Mouse (Mus musculus): ENCODE measurements around the gene Tmprss7. TPM values are rescaled to one million over a fixed set of nuclear protein-coding genes. Genes with fewer than 3 reads are reported as not detected.
A peak's percentile ranks its signal among the peaks of the same experiment; 100 is the strongest.

The Tmprss7 gene
- total RNA-seq, 2 experiments from 2014 or later = not detected

GRCm38 (mm10) chr16:45690178-45690577, 3.3 kb downstream of the Tmprss7 start:
- intact Hi-C loops (cut with DNase I) = no loop called here
- DNase-seq = no peak

DNA sequence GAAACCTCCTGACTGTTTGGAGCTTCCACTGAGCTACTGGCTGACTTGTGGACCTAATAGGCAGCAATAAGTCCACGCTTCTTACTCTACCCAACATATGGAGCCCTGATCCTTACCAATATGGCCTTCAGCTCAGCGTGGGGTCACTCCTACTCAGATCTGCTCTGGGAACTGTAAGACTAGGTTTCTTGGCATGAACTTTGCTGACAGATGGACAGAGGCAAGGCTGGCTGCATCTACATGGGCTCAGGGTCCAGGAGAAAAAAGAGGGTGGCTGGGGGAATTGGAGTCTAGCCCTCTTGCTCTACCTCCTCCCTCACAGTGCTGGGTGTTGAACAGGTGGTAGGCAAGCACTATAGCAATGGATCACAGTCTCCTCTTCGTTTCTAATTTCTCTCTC, 6.6 kb downstream of the Tmprss7 start:
- intact Hi-C loops (cut with DNase I) = no loop called here
- no peak for DNase-seq

DNA sequence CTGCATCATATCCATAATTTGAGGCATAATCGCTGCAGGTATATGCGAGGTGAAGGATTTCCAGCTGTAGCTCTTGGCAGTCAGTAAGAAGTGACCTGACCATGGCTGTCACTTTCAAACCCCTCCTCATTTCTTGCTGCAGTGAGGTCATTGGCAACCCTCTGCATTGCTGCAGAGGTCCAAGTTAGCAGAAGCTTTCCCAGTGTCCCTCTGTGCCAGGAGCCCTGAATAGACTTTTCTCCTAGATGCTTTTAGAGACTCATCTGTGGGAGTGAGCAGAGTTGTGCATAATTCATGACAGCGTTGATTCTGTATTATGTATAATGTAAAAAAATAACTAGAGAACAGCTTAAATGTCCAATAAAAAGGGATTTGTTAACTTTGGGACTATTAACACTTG, 8.2 kb downstream of the Tmprss7 start:
- DNase-seq = no peak
- intact Hi-C loops (cut with DNase I) = loop anchor here (1.0 to 2.0 kb wide), 2 partner anchors 282 to 337 kb away; no protein-coding TSS in a partner anchor

DNA sequence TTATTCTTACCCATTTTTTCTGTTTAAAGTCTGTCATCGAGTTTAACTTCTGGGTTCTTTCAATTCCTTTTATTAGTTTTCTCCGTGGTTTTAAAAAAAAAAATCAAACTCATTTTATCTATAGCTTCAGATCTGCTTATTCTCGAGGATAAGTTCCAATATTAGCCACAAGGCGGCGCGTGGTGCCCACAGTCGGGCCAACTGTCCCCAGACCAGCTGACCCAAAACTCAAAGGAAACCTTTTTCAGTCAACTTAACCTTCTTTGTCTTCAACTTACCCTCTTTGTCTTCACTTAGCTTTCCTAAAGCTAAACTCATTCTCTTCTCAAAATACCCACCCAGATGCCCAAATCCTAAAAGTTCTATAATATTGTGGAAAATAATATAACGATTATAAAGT, 8.6 kb downstream of the Tmprss7 start:
- intact Hi-C loops (cut with DNase I) = loop anchor here (1.0 to 2.0 kb wide), 2 partner anchors 282 to 337 kb away; no protein-coding TSS in a partner anchor
- DNase-seq = peak; percentile 69 to 82

DNA sequence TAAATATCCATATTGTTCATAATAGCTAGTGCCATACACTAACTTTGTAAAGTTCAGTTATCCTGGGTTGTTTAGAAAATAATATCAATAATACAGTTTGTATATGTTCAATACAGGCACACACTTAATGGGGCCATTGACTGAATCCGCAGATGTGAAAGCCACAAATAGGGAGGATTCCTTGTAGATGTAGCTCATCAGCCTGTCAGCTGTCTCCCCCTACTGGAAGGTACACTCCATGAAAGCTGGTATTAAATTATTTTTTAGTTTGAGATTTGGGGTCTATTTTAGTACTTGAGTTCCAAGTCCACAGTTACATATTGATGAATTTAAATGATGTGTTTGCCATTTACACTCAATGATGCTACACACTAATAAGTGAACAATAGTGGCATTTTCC, 17.0 kb downstream of the Tmprss7 start:
- intact Hi-C loops (cut with DNase I) = no loop called here
- no peak for DNase-seq

GRCm38 (mm10) chr16:45670005-45670404, 23.5 kb downstream of the Tmprss7 start:
- no peak for DNase-seq
- intact Hi-C loops (cut with DNase I) = no loop called here

DNA sequence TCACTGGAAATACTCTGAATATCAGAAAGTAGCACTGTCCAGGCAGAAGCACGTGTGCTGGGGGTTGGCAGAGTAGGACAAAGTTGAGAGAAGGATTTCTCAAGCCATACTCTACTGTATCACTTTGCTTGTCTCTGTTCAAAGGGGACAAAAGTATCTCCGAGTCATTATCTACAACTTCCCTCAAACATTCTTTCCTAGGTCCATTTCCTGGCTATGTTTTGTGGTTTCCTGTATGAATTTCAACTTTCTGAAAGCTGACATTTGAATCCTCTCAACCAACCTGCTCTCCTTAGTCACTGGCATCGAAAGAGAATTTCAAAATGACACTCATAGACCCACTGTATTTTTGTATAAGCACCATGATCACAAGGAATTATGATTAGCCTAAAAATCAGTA, 25.3 kb downstream of the Tmprss7 start:
- no peak for DNase-seq

DNA sequence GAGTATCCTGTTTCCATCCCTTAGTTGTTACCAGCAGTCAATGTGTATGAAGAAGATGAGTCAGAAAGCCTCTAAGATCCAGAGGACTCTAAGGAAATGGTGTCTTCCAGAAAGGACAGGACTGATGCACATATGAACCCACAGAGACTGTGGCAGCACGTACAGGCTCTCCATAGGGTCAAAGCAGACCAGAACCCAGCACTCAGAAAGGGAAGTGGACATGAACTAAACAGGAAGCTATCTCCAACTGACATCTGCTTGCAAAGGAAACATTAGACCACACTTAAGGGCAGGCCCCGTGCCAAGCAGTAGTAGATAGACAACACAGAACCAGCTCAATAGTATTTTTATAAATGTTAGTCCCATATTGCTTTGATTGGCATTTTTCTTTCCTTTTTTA, 27.3 kb downstream of the Tmprss7 start:
- DNase-seq = no peak
- intact Hi-C loops (cut with DNase I) = no loop called here

More for the DNA sequence above, 25.3 kb downstream of the Tmprss7 start:
- intact Hi-C loops (cut with DNase I) = no loop called here

DNA sequence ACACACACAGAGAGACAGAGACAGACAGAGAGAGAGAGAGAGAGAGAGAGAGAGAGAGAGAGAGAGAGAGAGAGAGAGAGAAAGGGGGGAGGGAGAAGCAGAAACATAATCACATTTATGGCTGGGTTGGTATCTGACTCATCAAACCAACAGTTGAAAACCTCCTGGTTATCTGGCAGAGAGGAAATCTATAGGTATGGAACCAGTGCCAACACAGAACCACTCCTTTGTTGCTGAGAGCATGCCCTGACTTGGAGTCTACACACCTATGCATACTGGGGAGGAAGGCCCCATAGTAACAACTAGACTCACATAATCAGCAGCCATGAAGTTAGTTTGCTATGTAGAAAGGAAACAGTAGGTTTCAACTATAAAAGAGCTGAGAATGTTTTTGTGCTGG, 31.1 kb downstream of the Tmprss7 start:
- intact Hi-C loops (cut with DNase I) = no loop called here
- DNase-seq = no peak

DNA sequence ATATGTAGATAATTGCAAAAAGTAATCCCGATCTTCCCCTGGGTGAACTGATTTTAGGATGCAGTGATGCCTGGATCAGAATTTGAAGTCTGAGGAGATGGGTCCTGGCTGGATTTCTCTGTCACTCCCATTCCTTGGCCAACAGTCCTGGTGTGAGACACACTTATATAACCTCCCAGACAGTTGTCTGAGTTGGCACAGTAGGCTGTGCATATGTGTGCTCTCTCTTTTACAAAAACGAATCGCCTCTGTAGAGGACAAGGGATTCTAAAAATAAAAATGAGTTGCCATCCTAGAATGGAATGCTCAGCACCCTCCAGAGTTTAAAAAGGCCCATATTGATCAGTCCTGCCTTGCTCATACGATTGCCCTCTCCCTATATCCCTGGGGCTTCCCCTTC, 33.9 kb downstream of the Tmprss7 start:
- intact Hi-C loops (cut with DNase I) = no loop called here
- no peak for DNase-seq

DNA sequence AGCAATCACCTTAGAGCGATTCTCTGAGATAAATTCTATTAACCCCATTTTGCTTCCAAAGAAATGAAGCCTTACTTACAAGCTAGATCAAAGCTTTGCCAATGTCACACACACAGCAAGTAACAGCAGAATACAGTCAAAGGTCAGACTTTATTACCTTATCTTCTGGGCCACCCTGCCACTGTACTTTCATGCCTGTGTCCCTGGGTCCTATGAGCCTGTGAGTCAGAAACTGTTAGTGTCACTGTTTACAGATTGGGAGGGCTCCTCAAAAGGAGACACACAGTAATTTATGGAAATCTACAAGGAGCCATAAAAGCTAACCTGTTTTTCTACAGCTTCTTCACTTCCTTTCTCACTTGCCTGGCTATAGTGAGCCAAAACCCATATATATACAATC, 35.2 kb downstream of the Tmprss7 start:
- no peak for DNase-seq
- intact Hi-C loops (cut with DNase I) = no loop called here

DNA sequence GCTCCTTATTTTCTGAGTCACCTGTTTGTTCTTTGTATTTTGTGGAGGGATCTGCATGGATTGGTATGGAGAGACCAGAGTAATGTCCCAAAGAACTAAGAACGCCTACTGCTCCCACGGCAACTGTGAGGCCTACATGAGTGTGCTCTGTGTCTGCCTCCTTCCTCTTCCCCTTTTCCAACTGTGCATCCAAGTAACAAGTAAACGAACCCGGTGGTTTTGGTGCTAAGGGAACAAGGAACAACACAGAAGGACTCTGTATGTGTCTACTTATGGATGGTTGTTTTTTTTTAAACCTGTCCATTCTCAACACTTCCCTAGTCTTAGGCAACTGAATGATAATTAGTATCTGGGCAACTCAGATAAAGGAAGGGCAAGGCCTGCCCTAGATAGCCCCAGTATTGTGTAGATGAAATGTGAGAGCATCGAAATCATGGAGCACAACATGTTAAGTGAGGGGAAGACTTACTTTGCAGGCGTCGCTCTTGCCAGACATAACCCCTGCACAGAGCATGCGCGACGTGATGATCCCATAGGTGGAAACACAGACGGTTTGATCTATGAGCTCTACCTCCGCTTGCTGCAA, 35.8 kb downstream of the Tmprss7 start:
- DNase-seq = no peak
- intact Hi-C loops (cut with DNase I) = no loop called here

GRCm38 (mm10) chr16:45654465-45654864, 39.0 kb downstream of the Tmprss7 start:
- intact Hi-C loops (cut with DNase I) = no loop called here
- DNase-seq = no peak

- no peak for DNase-seq
- intact Hi-C loops (cut with DNase I) = no loop called here
Measured at GRCm38 (mm10) chr16:45653934-45654332, 39.5 kb downstream of the Tmprss7 start, which contains the start of gene BC016579. Gene BC016579 (minus strand): TSS chr16:45654068.

DNA sequence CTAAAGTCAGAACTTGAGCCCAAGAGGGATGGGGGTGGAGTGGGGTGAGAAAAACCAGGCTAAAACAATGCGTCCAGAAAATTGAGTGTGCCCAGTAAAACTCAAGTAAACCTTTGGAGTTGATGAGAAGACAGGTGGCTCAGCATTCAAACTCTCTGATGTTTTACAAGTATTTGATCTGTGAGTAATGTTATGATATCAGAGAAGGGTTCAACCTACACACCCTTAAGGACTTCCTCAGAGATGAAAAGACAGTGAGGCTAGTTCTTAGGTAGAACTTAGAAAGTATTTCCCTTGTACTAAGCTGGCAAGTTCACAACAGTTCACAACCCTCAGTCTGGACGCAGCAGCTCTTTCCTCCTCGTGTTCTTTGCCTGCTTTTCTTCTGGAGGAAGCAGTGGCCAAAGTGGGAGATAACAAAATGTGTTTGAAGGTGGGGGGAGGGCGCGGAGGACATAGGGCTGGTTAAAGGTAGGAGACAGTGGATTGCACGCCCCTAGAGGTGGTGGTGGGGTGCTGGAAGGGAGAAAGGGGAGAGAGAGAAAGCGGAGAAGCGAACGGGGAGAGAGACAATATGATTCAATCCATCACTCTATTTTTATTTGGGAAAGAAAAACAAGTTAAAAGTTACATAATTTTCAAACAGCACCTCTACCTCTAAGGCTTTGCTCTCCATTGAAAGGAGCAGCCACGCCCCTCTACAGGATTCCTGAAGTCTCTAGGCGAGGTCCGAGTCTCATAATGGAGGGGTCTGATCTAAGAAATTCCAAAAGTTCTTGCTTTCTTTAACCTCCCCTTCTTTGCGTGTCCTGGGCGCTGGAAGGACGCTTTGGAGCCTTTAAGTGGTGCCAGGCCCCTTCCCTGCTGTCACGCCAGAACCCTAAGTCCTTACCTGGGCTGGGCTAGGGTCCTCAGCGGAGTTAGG, 40.2 kb downstream of the Tmprss7 start:
- intact Hi-C loops (cut with DNase I) = no loop called here
- DNase-seq = no peak

DNA sequence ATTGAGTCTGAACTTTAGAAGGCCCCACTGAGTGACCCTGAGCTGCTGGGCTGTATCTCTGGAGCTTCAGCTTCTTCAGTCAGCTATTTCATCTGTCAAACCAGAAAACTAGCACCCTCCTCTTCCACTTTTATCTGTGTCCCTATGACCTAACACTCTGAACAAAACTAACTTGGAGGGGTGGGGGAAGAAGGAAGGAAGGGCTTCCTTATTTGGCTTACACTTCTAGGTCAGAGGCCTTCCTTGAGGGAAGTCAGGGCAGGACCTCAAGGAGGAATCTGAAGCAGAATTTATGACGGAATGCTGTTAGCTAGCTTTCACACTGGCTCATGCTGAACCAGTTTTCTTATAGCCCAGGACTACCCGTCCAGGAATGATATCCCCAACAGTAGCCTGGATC, 42.0 kb downstream of the Tmprss7 start:
- intact Hi-C loops (cut with DNase I) = no loop called here
- DNase-seq = no peak

DNA sequence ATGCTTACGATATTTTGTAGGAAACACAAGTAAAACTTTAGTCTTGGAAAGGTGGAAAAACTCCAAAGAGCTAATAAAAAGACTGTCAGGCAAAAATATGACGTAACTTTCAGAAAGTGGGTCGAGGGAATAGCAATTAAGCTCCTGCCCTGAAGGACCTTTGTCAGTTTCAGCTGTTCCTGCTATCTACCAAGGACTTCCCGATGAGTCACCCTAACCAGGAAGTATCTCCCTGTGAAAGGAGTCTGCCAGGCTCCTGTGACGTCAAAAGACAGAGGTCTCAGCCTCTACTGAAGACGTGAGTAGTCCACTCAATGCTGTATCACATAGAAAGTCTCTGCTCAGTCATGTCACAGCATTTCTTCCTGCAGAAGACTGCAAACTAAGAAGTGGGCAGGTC, 49.1 kb downstream of the Tmprss7 start:
- peak in 1 of 2 experiments; percentile 17 for DNase-seq
- intact Hi-C loops (cut with DNase I) = no loop called here

DNA sequence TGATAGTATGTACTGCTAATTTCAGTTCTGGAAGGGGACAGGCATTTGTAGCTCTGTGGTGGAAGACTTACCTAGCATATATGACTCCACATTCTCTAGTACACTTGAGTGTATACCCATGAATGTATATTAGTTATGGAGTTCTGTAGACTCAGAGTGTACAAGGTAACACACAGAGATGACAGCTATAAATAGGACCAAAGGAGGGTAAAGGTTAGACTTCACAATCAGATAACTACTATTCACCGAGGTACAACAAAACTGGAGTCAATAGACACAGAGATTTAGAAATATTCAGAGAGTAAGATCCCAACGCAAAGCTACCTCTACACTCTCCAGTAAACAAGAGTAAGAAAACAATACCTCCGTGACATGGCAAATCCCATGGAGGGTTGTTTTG, 49.5 kb downstream of the Tmprss7 start:
- DNase-seq = no peak
- intact Hi-C loops (cut with DNase I) = no loop called here

- intact Hi-C loops (cut with DNase I) = no loop called here
- DNase-seq = no peak
Measured at GRCm38 (mm10) chr16:45641301-45641700, 52.2 kb downstream of the Tmprss7 start.

- intact Hi-C loops (cut with DNase I) = no loop called here
- no peak for DNase-seq
Measured at GRCm38 (mm10) chr16:45640070-45640762, 53.2 kb downstream of the Tmprss7 start.

GRCm38 (mm10) chr16:45635826-45636225, 57.6 kb downstream of the Tmprss7 start:
- intact Hi-C loops (cut with DNase I) = no loop called here
- DNase-seq = no peak

All from heart, postnatal 14 days (tissue).